Mouse (Mus musculus): ENCODE measurements around the gene Vipr1. TPM values are rescaled to one million over a fixed set of nuclear protein-coding genes. Genes with fewer than 3 reads are reported as not detected.
A peak's percentile ranks its signal among the peaks of the same experiment; 100 is the strongest.

Vipr1 gene
- total and polyA plus RNA-seq, 3 experiments, result 0.08 to 0.11 TPM; not detected in 1

DNA sequence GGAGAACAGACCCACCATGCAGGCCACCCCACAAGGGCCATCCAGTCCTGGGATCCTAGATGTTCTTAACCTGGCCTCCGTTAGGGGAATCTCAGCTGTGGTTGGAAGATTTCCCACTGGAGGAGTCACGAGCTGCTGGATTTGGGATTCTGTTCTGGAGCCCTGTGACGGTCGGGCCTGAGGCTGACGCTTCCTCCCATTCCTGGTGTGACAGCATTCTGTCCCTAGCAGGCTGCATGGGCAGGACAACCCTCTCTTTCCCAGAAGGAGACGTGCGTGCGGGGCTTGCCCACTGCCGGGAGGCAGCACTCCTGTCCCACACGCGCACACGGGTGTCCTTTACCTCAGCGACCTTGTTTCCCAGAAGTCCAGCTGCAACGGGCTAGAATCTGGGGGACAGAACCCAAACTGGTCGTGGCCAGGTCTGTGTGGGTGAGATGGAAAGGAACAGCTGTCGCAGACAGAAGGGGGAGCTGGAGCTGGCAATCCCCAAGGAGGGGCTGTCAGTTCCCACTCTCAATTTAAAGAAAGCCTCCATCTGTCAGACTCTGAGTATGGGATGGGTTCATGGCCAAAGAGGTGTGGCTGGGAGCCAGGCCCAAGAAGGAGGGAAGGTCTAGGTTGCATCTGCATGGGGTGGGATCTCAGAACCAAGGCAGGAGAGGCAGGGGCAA is 24.6 kb downstream of the Vipr1 start:
- Histone ChIP-seq H3K4me2 (ENCODE audit: insufficient read depth, low read depth, poor library complexity, severe bottlenecking) (no peak overlapping the region), H3K4me3 (replicated peaks in 1 of 3; ENCODE audit: low read depth in 2 of 3, low read length in 2 of 3, poor library complexity in 1 of 3) (no peak overlapping the region), H3K4me1 (ENCODE audit: control insufficient read depth in 1 of 2, insufficient read depth in 2 of 2) (peaks cover 5 to 33% of the 10 kb centered on the region in 2 experiments), H3K27me3 (replicated peaks) (peaks cover 77% of the 10 kb centered on the region), H3K9ac (ENCODE audit: insufficient read depth, low read depth) (no peak overlapping the region), H3K27ac (ENCODE audit: insufficient read depth, low read depth) (no peak overlapping the region), H3K9me3 (replicated peaks; ENCODE audit: low read length) (no peaks in the 10 kb centered on the region), H3K36me3 (replicated peaks in 1 of 2; ENCODE audit: control insufficient read depth in 1 of 2, insufficient read depth in 1 of 2, low read length in 1 of 2) (no peaks in the 10 kb centered on the region), H3K79me2 (replicated peaks; ENCODE audit: control insufficient read depth, extremely low read depth, insufficient read depth, poor library complexity, severe bottlenecking) (no peaks in the 10 kb centered on the region)
- no peak for DNase-seq (ENCODE audit: extremely low read depth)
- TF ChIP-seq KAT2A (IDR thresholded peaks at IDR 0.05; ENCODE audit: insufficient replicate concordance, low read length), result no peak
- TF ChIP-seq RCOR1 (conservative IDR thresholded peaks at IDR 0.05; ENCODE audit: low read depth, low read length), result no peak
- TF ChIP-seq JUN (IDR thresholded peaks at IDR 0.05; ENCODE audit: insufficient read depth, low read depth, low read length), result no peak
- TF ChIP-seq ELF1 (IDR thresholded peaks at IDR 0.05; ENCODE audit: low read depth, low read length), result no peak
- TF ChIP-seq ZC3H11A (IDR thresholded peaks at IDR 0.05; ENCODE audit: low read depth, low read length), result no peak
- in situ Hi-C loops (cut with MboI; ENCODE audit: low pct_ligation_motif_present, low pct_unique_long_range_greater_than_20kb, low sequenced_read_pairs) (no loop called here), dilution Hi-C loops (cut with MboI; ENCODE audit: extremely low pct_ligation_motif_present, extremely low pct_unique_long_range_greater_than_20kb, low sequenced_read_pairs) (no loop called here)

DNA sequence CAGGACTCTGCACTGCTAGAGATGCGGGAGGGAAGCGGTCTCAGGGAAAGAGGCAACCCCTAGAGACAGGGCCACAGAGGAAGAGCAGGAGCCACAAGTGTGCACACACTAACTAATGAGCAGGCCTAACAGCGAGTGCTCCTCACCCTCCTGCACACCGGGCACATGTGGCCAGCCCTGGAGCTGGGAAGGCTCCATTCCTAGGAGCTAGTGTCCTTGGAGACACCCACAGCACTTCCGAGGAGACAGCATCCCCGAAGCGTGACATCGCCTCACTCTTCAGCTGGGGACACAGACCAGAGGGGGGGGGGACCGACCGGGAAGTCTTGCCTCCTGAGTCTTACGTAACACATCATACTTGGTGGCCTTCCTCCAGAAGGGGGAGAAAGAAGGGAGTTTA is 25.3 kb downstream of the Vipr1 start:
- H3K27me3 ChIP-seq (replicated peaks), result peaks cover 74% of the 10 kb centered on the region
- in situ Hi-C loops (cut with MboI; ENCODE audit: low pct_ligation_motif_present, low pct_unique_long_range_greater_than_20kb, low sequenced_read_pairs), result no loop called here

GRCm38 (mm10) chr9:121669348-121669791 is 26.9 kb downstream of the Vipr1 start:
- no peaks in the 10 kb centered on the region for H3K9me3 ChIP-seq (replicated peaks; ENCODE audit: low read length)
- H3K36me3 ChIP-seq (replicated peaks in 1 of 2; ENCODE audit: control insufficient read depth in 1 of 2, insufficient read depth in 1 of 2, low read length in 1 of 2), result no peaks in the 10 kb centered on the region
- peaks cover 59% of the 10 kb centered on the region for H3K27me3 ChIP-seq (replicated peaks)
- dilution Hi-C loops (cut with MboI; ENCODE audit: extremely low pct_ligation_motif_present, extremely low pct_unique_long_range_greater_than_20kb, low sequenced_read_pairs), result no loop called here
- no peak overlapping the region for H3K27ac ChIP-seq (ENCODE audit: insufficient read depth, low read depth)
- in situ Hi-C loops (cut with MboI; ENCODE audit: low pct_ligation_motif_present, low pct_unique_long_range_greater_than_20kb, low sequenced_read_pairs), result no loop called here
- DNase-seq (ENCODE audit: extremely low read depth), result no peak
- H3K79me2 ChIP-seq (replicated peaks; ENCODE audit: control insufficient read depth, extremely low read depth, insufficient read depth, poor library complexity, severe bottlenecking), result no peaks in the 10 kb centered on the region
- H3K4me2 ChIP-seq (ENCODE audit: insufficient read depth, low read depth, poor library complexity, severe bottlenecking), result peak overlapping the region; percentile 90
- TF ChIP-seq NRF1 (IDR thresholded peaks at IDR 0.05; ENCODE audit: low read depth, low read length), result peak; percentile 56; the same call in 1 of the 2 replicates
- peak in 1 of 2 experiments; percentile 80; a peak in 2 of 4 replicates for TF ChIP-seq CTCF (conservative IDR thresholded peaks at IDR 0.05 in 1 of 2, IDR thresholded peaks at IDR 0.05 in 1 of 2; ENCODE audit: low read depth in 2 of 2, low read length in 2 of 2)
- no peak for TF ChIP-seq MAZ (IDR thresholded peaks at IDR 0.05; ENCODE audit: low read depth, low read length)
- no peak for TF ChIP-seq PAX5 (IDR thresholded peaks at IDR 0.05; ENCODE audit: low read length)
- TF ChIP-seq MAX (IDR thresholded peaks at IDR 0.05; ENCODE audit: low read length), result 0 out of 2 replicates have a peak, but pooled peaks have one; percentile 28
- peak; percentile 58 for TF ChIP-seq SMC3 (IDR thresholded peaks at IDR 0.05; ENCODE audit: low read depth, low read length)
- peak; percentile 58 for TF ChIP-seq RAD21 (IDR thresholded peaks at IDR 0.05; ENCODE audit: low read depth, low read length)
- no peak for TF ChIP-seq USF2 (conservative IDR thresholded peaks at IDR 0.05; ENCODE audit: low read depth, low read length)
- TF ChIP-seq ELF1 (IDR thresholded peaks at IDR 0.05; ENCODE audit: low read depth, low read length), result no peak
- TF ChIP-seq BHLHE40 (IDR thresholded peaks at IDR 0.05; ENCODE audit: low read depth, low read length), result peak; percentile 42
- TF ChIP-seq NELFE (IDR thresholded peaks at IDR 0.05; ENCODE audit: low read depth, low read length), result no peak
- H3K4me1 ChIP-seq (ENCODE audit: control insufficient read depth in 1 of 2, insufficient read depth in 2 of 2), result peaks cover 20 to 55% of the 10 kb centered on the region in 2 experiments
- no peak overlapping the region for H3K9ac ChIP-seq (ENCODE audit: insufficient read depth, low read depth)
- peak overlapping the region in 1 of 3 experiments; percentile 24 for H3K4me3 ChIP-seq (replicated peaks in 1 of 3; ENCODE audit: low read depth in 2 of 3, low read length in 2 of 3, poor library complexity in 1 of 3)

More for the DNA sequence above, 25.3 kb downstream of the Vipr1 start:
- Histone ChIP-seq H3K79me2 (replicated peaks; ENCODE audit: control insufficient read depth, extremely low read depth, insufficient read depth, poor library complexity, severe bottlenecking) (no peaks in the 10 kb centered on the region), H3K9ac (ENCODE audit: insufficient read depth, low read depth) (no peak overlapping the region), H3K27ac (ENCODE audit: insufficient read depth, low read depth) (no peak overlapping the region), H3K4me3 (replicated peaks in 1 of 3; ENCODE audit: low read depth in 2 of 3, low read length in 2 of 3, poor library complexity in 1 of 3) (no peak overlapping the region), H3K4me1 (ENCODE audit: control insufficient read depth in 1 of 2, insufficient read depth in 2 of 2) (peaks cover 9 to 40% of the 10 kb centered on the region in 2 experiments), H3K9me3 (replicated peaks; ENCODE audit: low read length) (no peaks in the 10 kb centered on the region), H3K4me2 (ENCODE audit: insufficient read depth, low read depth, poor library complexity, severe bottlenecking) (no peak overlapping the region), H3K36me3 (replicated peaks in 1 of 2; ENCODE audit: control insufficient read depth in 1 of 2, insufficient read depth in 1 of 2, low read length in 1 of 2) (no peaks in the 10 kb centered on the region)
- dilution Hi-C loops (cut with MboI; ENCODE audit: extremely low pct_ligation_motif_present, extremely low pct_unique_long_range_greater_than_20kb, low sequenced_read_pairs), result no loop called here
- DNase-seq (ENCODE audit: extremely low read depth), result no peak
- TF ChIP-seq SMC3 (IDR thresholded peaks at IDR 0.05; ENCODE audit: low read depth, low read length) (no peak), POLR2A (IDR thresholded peaks at IDR 0.05; ENCODE audit: low read depth, low read length) (no peak), GABPA (IDR thresholded peaks at IDR 0.05; ENCODE audit: insufficient replicate concordance, low read depth, low read length) (no peak), RAD21 (IDR thresholded peaks at IDR 0.05; ENCODE audit: low read depth, low read length) (no peak), RCOR1 (conservative IDR thresholded peaks at IDR 0.05; ENCODE audit: low read depth, low read length) (no peak), JUN (IDR thresholded peaks at IDR 0.05; ENCODE audit: insufficient read depth, low read depth, low read length) (no peak), IRF4 (IDR thresholded peaks at IDR 0.05; ENCODE audit: low read depth, low read length) (no peak), MEF2A (IDR thresholded peaks at IDR 0.05; ENCODE audit: borderline replicate concordance, low read depth, low read length) (no peak), CHD2 (IDR thresholded peaks at IDR 0.05; ENCODE audit: low read length) (no peak), PAX5 (IDR thresholded peaks at IDR 0.05; ENCODE audit: low read length) (no peak), NRF1 (IDR thresholded peaks at IDR 0.05; ENCODE audit: low read depth, low read length) (no peak), MXI1 (IDR thresholded peaks at IDR 0.05; ENCODE audit: low read depth, low read length) (no peak)
